Mouse (Mus musculus) common myeloid progenitor, adult 5-6 weeks (primary cell): ENCODE data around the gene Bud13. TPM values are rescaled to one million over a fixed set of nuclear protein-coding genes. Genes with fewer than 3 reads are reported as not detected.
"Not testable (repeated sequence)": the region's sequence is repeated elsewhere in the genome, so short reads cannot be mapped to it uniquely, and the experiment has no call there.

Experiments used
- ATAC-seq: replicated peaks from 2 replicates; pipeline ENCODE4 v1.8.0; 2016; ENCODE audit warnings: low read depth, mild to moderate bottlenecking, moderate TSS enrichment, inconsistent platforms; ENCODE audit not compliant: poor library complexity, severe bottlenecking
- total RNA-seq: library from RNA; stranded (forward); fragments of 200-1000, 187-1606 nt; gene quantifications from 2 replicates; pipeline ENCODE4 v1.2.3, GENCODE M21; 2017

The Bud13 gene
- total RNA-seq, 1 experiment from 2014 or later = 16.4 TPM

- ATAC-seq = no peak
These were observed 52.7 kb downstream of the Bud13 start for GRCm38 (mm10) chr9:46335461-46335995.

GRCm38 (mm10) chr9:46336294-46336693 is 53.5 kb downstream of the Bud13 start:
- not testable (repeated sequence) for ATAC-seq

GRCm38 (mm10) chr9:46337331-46337730 is 54.5 kb downstream of the Bud13 start:
- no peak for ATAC-seq

- ATAC-seq = no peak
These were observed 55.1 kb downstream of the Bud13 start for GRCm38 (mm10) chr9:46337852-46338291.

GRCm38 (mm10) chr9:46338384-46338783 is 55.6 kb downstream of the Bud13 start:
- no peak for ATAC-seq

GRCm38 (mm10) chr9:46339051-46339652 is 56.3 kb downstream of the Bud13 start:
- ATAC-seq = no peak

- no peak for ATAC-seq
These were observed 63.3 kb downstream of the Bud13 start for GRCm38 (mm10) chr9:46345887-46346665.

Other genes starting within 250 kb of the Bud13 start
- gene Apoa1, start 54.4 kb upstream of the Bud13 start, total RNA-seq = not detected in 2 replicates
- not detected in 2 replicates for gene Apoc3, start 47.4 kb upstream of the Bud13 start, total RNA-seq
- gene Apoa4, start 42.3 kb upstream of the Bud13 start, total RNA-seq = not detected in 2 replicates
- gene Apoa5, start 14.4 kb upstream of the Bud13 start, total RNA-seq = not detected in 2 replicates
- 50.0 and 51.2 TPM in 2 replicates for gene Zpr1, start 9.9 kb upstream of the Bud13 start, total RNA-seq
- gene 4931429L15Rik, start 37.0 kb downstream of the Bud13 start, total RNA-seq = not detected in 2 replicates